Mouse (Mus musculus): Measurements from ENCODE around the gene Dennd1a.

DNA sequence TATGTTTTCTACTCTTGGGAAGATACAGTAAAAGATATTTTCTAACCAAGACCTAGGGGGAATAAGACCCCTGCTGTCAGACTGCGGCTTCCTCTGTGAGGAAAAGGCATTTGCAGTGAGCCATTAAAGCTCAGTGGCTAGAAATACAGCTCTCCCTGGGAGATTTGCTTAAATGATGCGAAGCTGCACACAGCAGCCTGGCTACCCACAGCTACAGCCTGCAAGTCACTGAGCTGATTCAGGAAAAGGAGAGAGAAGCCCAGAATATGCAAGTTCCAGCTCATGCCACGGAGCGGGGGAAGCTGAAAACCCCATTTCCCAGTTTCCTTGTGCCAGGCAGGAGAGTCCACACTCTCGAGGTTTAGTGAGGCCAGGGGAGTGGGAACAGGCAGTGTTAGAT lies 465.1 kb downstream of the Dennd1a start:
- TF ChIP-seq POLR2A (IDR thresholded peaks at IDR 0.05; ENCODE audit: control insufficient read depth, low read depth, low read length) (no peak), CTCF (IDR thresholded peaks at IDR 0.05; ENCODE audit: control insufficient read depth, insufficient read depth, insufficient replicate concordance, low read depth, low read length) (no peak)
